Mouse (Mus musculus) myocyte (in vitro differentiated cells): ENCODE measurements around the gene Gm17428.

Experiments
- CEBPB ChIP-seq: IDR thresholded peaks from 2 replicates; pipeline ENCODE4 v1.6.1; 2011; ENCODE audit warnings: mild to moderate bottlenecking, moderate library complexity; ENCODE audit not compliant: poor library complexity, insufficient read depth, severe bottlenecking
- E2F4 ChIP-seq: IDR thresholded peaks from one replicate; pipeline ENCODE4 v1.6.1; 2011; ENCODE audit warnings: mild to moderate bottlenecking, control low read depth, moderate library complexity; ENCODE audit not compliant: insufficient read depth
- MAX ChIP-seq: IDR thresholded peaks from one replicate; pipeline ENCODE4 v1.6.1; 2011; ENCODE audit warnings: low read depth, mild to moderate bottlenecking, control low read depth
- MYOD1 ChIP-seq, 3 experiments: IDR thresholded peaks; one replicate each; pipeline ENCODE4 v1.6.1; 2011; ENCODE audit warnings: control low read depth in 2 of 3, low read depth in 2 of 3, mild to moderate bottlenecking in 2 of 3, moderate library complexity in 1 of 3; ENCODE audit not compliant: insufficient read length in 2 of 3, control insufficient read depth in 1 of 3
- POLR2A ChIP-seq: IDR thresholded peaks from one replicate; pipeline ENCODE4 v1.6.1; 2011; ENCODE audit warnings: low read depth, mild to moderate bottlenecking, control low read depth, moderate library complexity; ENCODE audit not compliant: insufficient read length
- POLR2AphosphoS2 ChIP-seq: IDR thresholded peaks from one replicate; pipeline ENCODE4 v1.6.1; 2011; ENCODE audit warnings: low read depth, control low read depth; ENCODE audit not compliant: insufficient read length
- REST ChIP-seq: IDR thresholded peaks from one replicate; pipeline ENCODE4 v1.6.1; 2011; ENCODE audit warnings: mild to moderate bottlenecking, control low read depth, moderate library complexity; ENCODE audit not compliant: insufficient read depth, insufficient read length
- SRF ChIP-seq: IDR thresholded peaks from one replicate; pipeline ENCODE4 v1.6.1; 2011; ENCODE audit warnings: low read depth; ENCODE audit not compliant: control insufficient read depth, insufficient read length
- TCF12 ChIP-seq: IDR thresholded peaks from one replicate; pipeline ENCODE4 v1.6.1; 2011; ENCODE audit warnings: mild to moderate bottlenecking, control low read depth; ENCODE audit not compliant: poor library complexity, insufficient read depth, severe bottlenecking

- no peak for TF ChIP-seq E2F4
- TF ChIP-seq POLR2A: no peak
- TF ChIP-seq REST: no peak
- TF ChIP-seq MAX: no peak
- no peak for TF ChIP-seq POLR2AphosphoS2
- no peak for TF ChIP-seq MYOD1 (IDR thresholded peaks at IDR 0.05; ENCODE audit: control insufficient read depth in 1 of 3, insufficient read length in 2 of 3, low read depth in 2 of 3)
- no peak for TF ChIP-seq SRF
- TF ChIP-seq TCF12: no peak
- TF ChIP-seq CEBPB: no peak
These were observed 8.4 kb upstream of the Gm17428 start for GRCm38 (mm10) chr14:54968344-54968743.
